Mouse (Mus musculus) myocyte (in vitro differentiated cells): ENCODE measurements around the gene Ddc. TPM values are rescaled to one million over a fixed set of nuclear protein-coding genes. Genes with fewer than 3 reads are reported as not detected.
A peak's percentile ranks its signal among the peaks of the same experiment; 100 is the strongest.

ENCODE experiments used
- H3K27me3 ChIP-seq: one replicate; pipeline ENCODE4 v1.6.1; 2011; ENCODE audit not compliant: control insufficient read depth, insufficient read depth, insufficient read length
- H3K36me3 ChIP-seq: one replicate; pipeline ENCODE4 v1.6.1; 2011; ENCODE audit not compliant: control insufficient read depth, insufficient read depth
- H3K4me2 ChIP-seq: one replicate; pipeline ENCODE4 v1.6.1; 2011; ENCODE audit warnings: low read depth, control low read depth
- H3K4me3 ChIP-seq: one replicate; pipeline ENCODE4 v1.5.1; 2011; ENCODE audit warnings: mild to moderate bottlenecking, control low read depth, moderate library complexity
- H3K79me2 ChIP-seq: one replicate; pipeline ENCODE4 v1.6.1; 2011; ENCODE audit not compliant: control insufficient read depth, insufficient read depth
- H3ac ChIP-seq: one replicate; pipeline ENCODE4 v1.6.1; 2011; ENCODE audit not compliant: control insufficient read depth, insufficient read length
- CEBPB ChIP-seq: IDR thresholded peaks from 2 replicates; pipeline ENCODE4 v1.6.1; 2011; ENCODE audit warnings: mild to moderate bottlenecking, moderate library complexity; ENCODE audit not compliant: poor library complexity, insufficient read depth, severe bottlenecking
- E2F4 ChIP-seq: IDR thresholded peaks from one replicate; pipeline ENCODE4 v1.6.1; 2011; ENCODE audit warnings: mild to moderate bottlenecking, control low read depth, moderate library complexity; ENCODE audit not compliant: insufficient read depth
- MAX ChIP-seq: IDR thresholded peaks from one replicate; pipeline ENCODE4 v1.6.1; 2011; ENCODE audit warnings: low read depth, mild to moderate bottlenecking, control low read depth
- MYOD1 ChIP-seq, 3 experiments: IDR thresholded peaks; one replicate each; pipeline ENCODE4 v1.6.1; 2011; ENCODE audit warnings: control low read depth in 2 of 3, low read depth in 2 of 3, mild to moderate bottlenecking in 2 of 3, moderate library complexity in 1 of 3; ENCODE audit not compliant: insufficient read length in 2 of 3, control insufficient read depth in 1 of 3
- MYOG ChIP-seq, 3 experiments: IDR thresholded peaks; one replicate each; pipeline ENCODE4 v1.6.1; 2011; ENCODE audit warnings: control low read depth in 2 of 3, low read depth in 2 of 3, mild to moderate bottlenecking in 2 of 3; ENCODE audit not compliant: insufficient read length in 2 of 3, control insufficient read depth in 1 of 3, insufficient read depth in 1 of 3
- POLR2A ChIP-seq: IDR thresholded peaks from one replicate; pipeline ENCODE4 v1.6.1; 2011; ENCODE audit warnings: low read depth, mild to moderate bottlenecking, control low read depth, moderate library complexity; ENCODE audit not compliant: insufficient read length
- POLR2AphosphoS2 ChIP-seq: IDR thresholded peaks from one replicate; pipeline ENCODE4 v1.6.1; 2011; ENCODE audit warnings: low read depth, control low read depth; ENCODE audit not compliant: insufficient read length
- REST ChIP-seq: IDR thresholded peaks from one replicate; pipeline ENCODE4 v1.6.1; 2011; ENCODE audit warnings: mild to moderate bottlenecking, control low read depth, moderate library complexity; ENCODE audit not compliant: insufficient read depth, insufficient read length
- SRF ChIP-seq: IDR thresholded peaks from one replicate; pipeline ENCODE4 v1.6.1; 2011; ENCODE audit warnings: low read depth; ENCODE audit not compliant: control insufficient read depth, insufficient read length
- TCF12 ChIP-seq: IDR thresholded peaks from one replicate; pipeline ENCODE4 v1.6.1; 2011; ENCODE audit warnings: mild to moderate bottlenecking, control low read depth; ENCODE audit not compliant: poor library complexity, insufficient read depth, severe bottlenecking
- TCF3 ChIP-seq: IDR thresholded peaks from one replicate; pipeline ENCODE4 v1.6.1; 2011; ENCODE audit warnings: low read depth, control low read depth; ENCODE audit not compliant: insufficient read length
- USF1 ChIP-seq: IDR thresholded peaks from one replicate; pipeline ENCODE4 v1.6.1; 2011; ENCODE audit warnings: low read depth, mild to moderate bottlenecking, control low read depth, moderate library complexity
- polyA plus RNA-seq: library from polyadenylated mRNA; unstranded; fragments of >200 nt; fragmentation: generic; extraction: Trizol; gene quantifications from one replicate; pipeline ENCODE4 v1.2.1, GENCODE M21; 2012; ENCODE audit warnings: missing spikeins

The Ddc gene
- polyA plus RNA-seq, 1 experiment, result 7.5 TPM

- H3K27me3 ChIP-seq, result no peaks in the 10 kb centered on the region
- no peaks in the 10 kb centered on the region for H3K36me3 ChIP-seq
- peak overlapping the region; percentile 22 for H3ac ChIP-seq
- H3K4me3 ChIP-seq, result no peak overlapping the region
- peak overlapping the region; percentile 70 for H3K4me2 ChIP-seq
- TF ChIP-seq E2F4 (no peak), TCF12 (peak; percentile 73), POLR2AphosphoS2 (no peak), TCF3 (peak; percentile 93), CEBPB (no peak), REST (no peak), MYOD1 (IDR thresholded peaks at IDR 0.05; ENCODE audit: control insufficient read depth in 1 of 3, insufficient read length in 2 of 3, low read depth in 2 of 3) (peak in 2 of 3 experiments; percentile 98), POLR2A (peak; percentile 57), MYOG (IDR thresholded peaks at IDR 0.05; ENCODE audit: control insufficient read depth in 1 of 3, insufficient read depth in 1 of 3, insufficient read length in 2 of 3, low read depth in 2 of 3) (peak; percentile 98 to 99 (median 99)), USF1 (no peak)
- H3K79me2 ChIP-seq, result no peaks in the 10 kb centered on the region
These were observed 42.2 kb downstream of the Ddc start for GRCm38 (mm10) chr11:11855685-11856131.

- peak overlapping the region; percentile 22 for H3ac ChIP-seq
- H3K36me3 ChIP-seq, result no peaks in the 10 kb centered on the region
- H3K27me3 ChIP-seq, result no peaks in the 10 kb centered on the region
- H3K4me3 ChIP-seq, result no peak overlapping the region
- TF ChIP-seq E2F4, result no peak
- TF ChIP-seq MYOG (IDR thresholded peaks at IDR 0.05; ENCODE audit: control insufficient read depth in 1 of 3, insufficient read depth in 1 of 3, insufficient read length in 2 of 3, low read depth in 2 of 3), result peak; percentile 90 to 97 (median 97)
- no peak for TF ChIP-seq POLR2A
- peak; percentile 48 for TF ChIP-seq SRF
- TF ChIP-seq CEBPB, result peak; percentile 53; the same call in 1 of the 2 replicates
- TF ChIP-seq USF1, result no peak
- TF ChIP-seq TCF12, result peak; percentile 98
- no peak for TF ChIP-seq MAX
- peak; percentile 97 for TF ChIP-seq TCF3
- no peak for TF ChIP-seq REST
- TF ChIP-seq MYOD1 (IDR thresholded peaks at IDR 0.05; ENCODE audit: control insufficient read depth in 1 of 3, insufficient read length in 2 of 3, low read depth in 2 of 3), result peak; percentile 99 to 100 (median 100)
- no peak for TF ChIP-seq POLR2AphosphoS2
- no peaks in the 10 kb centered on the region for H3K79me2 ChIP-seq
- H3K4me2 ChIP-seq, result peak overlapping the region; percentile 70
These were observed 42.8 kb downstream of the Ddc start for GRCm38 (mm10) chr11:11855061-11855672.

GRCm38 (mm10) chr11:11853731-11854461 is 44.0 kb downstream of the Ddc start:
- Histone ChIP-seq H3K27me3 (no peaks in the 10 kb centered on the region), H3K4me3 (no peak overlapping the region), H3ac (no peak overlapping the region), H3K79me2 (no peaks in the 10 kb centered on the region), H3K36me3 (no peaks in the 10 kb centered on the region), H3K4me2 (no peak overlapping the region)
- peak in 1 of 3 experiments; percentile 5 for TF ChIP-seq MYOD1 (IDR thresholded peaks at IDR 0.05; ENCODE audit: control insufficient read depth in 1 of 3, insufficient read length in 2 of 3, low read depth in 2 of 3)
- no peak for TF ChIP-seq E2F4
- TF ChIP-seq TCF12, result no peak
- TF ChIP-seq USF1, result peak; percentile 14
- no peak for TF ChIP-seq POLR2AphosphoS2
- no peak for TF ChIP-seq MAX

GRCm38 (mm10) chr11:11851957-11852505 is 45.9 kb downstream of the Ddc start:
- no peak overlapping the region for H3ac ChIP-seq
- no peaks in the 10 kb centered on the region for H3K79me2 ChIP-seq
- no peaks in the 10 kb centered on the region for H3K36me3 ChIP-seq
- TF ChIP-seq TCF3 (no peak), MYOG (IDR thresholded peaks at IDR 0.05; ENCODE audit: control insufficient read depth in 1 of 3, insufficient read depth in 1 of 3, insufficient read length in 2 of 3, low read depth in 2 of 3) (no peak), USF1 (no peak), TCF12 (no peak), MAX (no peak)
- no peak overlapping the region for H3K4me3 ChIP-seq
- no peak overlapping the region for H3K4me2 ChIP-seq
- H3K27me3 ChIP-seq, result no peaks in the 10 kb centered on the region
